Mouse (Mus musculus): ENCODE data around the gene Rnf38.

Rnf38 gene

GRCm38 (mm10) chr4:44233713-44234003 is at the start of gene Rnf38:
TSS of gene Rnf38 (minus strand) at chr4:44233789.
- in situ Hi-C loops (cut with MboI; ENCODE audit: unreplicated experiment in 2 of 2): no loop called here

GRCm38 (mm10) chr4:44281597-44282265 is 48.1 kb upstream of the Rnf38 start:
- in situ Hi-C loops (cut with MboI; ENCODE audit: unreplicated experiment in 2 of 2): no loop called here

- in situ Hi-C loops (cut with MboI; ENCODE audit: unreplicated experiment in 2 of 2): no loop called here
Observed at GRCm38 (mm10) chr4:44271134-44271533, 37.5 kb upstream of the Rnf38 start.

- in situ Hi-C loops (cut with MboI; ENCODE audit: unreplicated experiment in 2 of 2): no loop called here
Observed at GRCm38 (mm10) chr4:44269376-44269817, 35.8 kb upstream of the Rnf38 start.

GRCm38 (mm10) chr4:44267437-44267836 is 33.8 kb upstream of the Rnf38 start:
- in situ Hi-C loops (cut with MboI; ENCODE audit: unreplicated experiment in 2 of 2): no loop called here

- in situ Hi-C loops (cut with MboI; ENCODE audit: unreplicated experiment in 2 of 2): no loop called here
Observed at GRCm38 (mm10) chr4:44265500-44265899, 31.9 kb upstream of the Rnf38 start.

- in situ Hi-C loops (cut with MboI; ENCODE audit: unreplicated experiment in 2 of 2): no loop called here
Observed at GRCm38 (mm10) chr4:44260244-44260643, 26.7 kb upstream of the Rnf38 start.

- in situ Hi-C loops (cut with MboI; ENCODE audit: unreplicated experiment in 2 of 2): no loop called here
Observed at GRCm38 (mm10) chr4:44259126-44259525, 25.5 kb upstream of the Rnf38 start.

- in situ Hi-C loops (cut with MboI; ENCODE audit: unreplicated experiment in 2 of 2): no loop called here
Observed at GRCm38 (mm10) chr4:44254579-44254978, 21.0 kb upstream of the Rnf38 start.

- in situ Hi-C loops (cut with MboI; ENCODE audit: unreplicated experiment in 2 of 2): no loop called here
Observed at GRCm38 (mm10) chr4:44253191-44253590, 19.6 kb upstream of the Rnf38 start.

GRCm38 (mm10) chr4:44251966-44252916 is 18.7 kb upstream of the Rnf38 start:
- in situ Hi-C loops (cut with MboI; ENCODE audit: unreplicated experiment in 2 of 2): no loop called here

- in situ Hi-C loops (cut with MboI; ENCODE audit: unreplicated experiment in 2 of 2): no loop called here
Observed at GRCm38 (mm10) chr4:44251521-44251920, 17.9 kb upstream of the Rnf38 start.

GRCm38 (mm10) chr4:44249705-44250104 is 16.1 kb upstream of the Rnf38 start:
- in situ Hi-C loops (cut with MboI; ENCODE audit: unreplicated experiment in 2 of 2): no loop called here

GRCm38 (mm10) chr4:44247051-44247939 is 13.7 kb upstream of the Rnf38 start:
- in situ Hi-C loops (cut with MboI; ENCODE audit: unreplicated experiment in 2 of 2): no loop called here

- in situ Hi-C loops (cut with MboI; ENCODE audit: unreplicated experiment in 2 of 2): no loop called here
Observed at GRCm38 (mm10) chr4:44246285-44246684, 12.7 kb upstream of the Rnf38 start.

GRCm38 (mm10) chr4:44241638-44242037 is 8.0 kb upstream of the Rnf38 start:
- in situ Hi-C loops (cut with MboI; ENCODE audit: unreplicated experiment in 2 of 2): no loop called here

- in situ Hi-C loops (cut with MboI; ENCODE audit: unreplicated experiment in 2 of 2): no loop called here
Observed at GRCm38 (mm10) chr4:44235946-44236345, 2.4 kb upstream of the Rnf38 start.

- in situ Hi-C loops (cut with MboI; ENCODE audit: unreplicated experiment in 2 of 2): no loop called here
Observed at GRCm38 (mm10) chr4:44234004-44234866, 646 bp upstream of the Rnf38 start.

- in situ Hi-C loops (cut with MboI; ENCODE audit: unreplicated experiment in 2 of 2): no loop called here
Observed at GRCm38 (mm10) chr4:44232771-44233712, 547 bp downstream of the Rnf38 start.

All from v-Abl transformed pro-B cells (cell line).